Mouse (Mus musculus) lung, postnatal 0 days (tissue): ENCODE measurements around the gene Pck2. TPM values are rescaled to one million over a fixed set of nuclear protein-coding genes. Genes with fewer than 3 reads are reported as not detected.
A peak's percentile ranks its signal among the peaks of the same experiment; 100 is the strongest.

ENCODE experiments used
- ATAC-seq: fragments of 200-750 bp; cut with Nextera tagmentation; 2 replicates; pipeline ENCODE4 v1.8.0; 2017; ENCODE audit warnings: moderate library complexity
- DNase-seq: peaks from one replicate; pipeline ENCODE4 v3.0.0-alpha.2; 2016; ENCODE audit warnings: low spot score
- H3K27ac ChIP-seq: fragments of 300-500 bp; sonication (generic); 2 replicates; pipeline ENCODE4 v1.5.1; 2014; ENCODE audit warnings: antibody characterized with exemption, mild to moderate bottlenecking, low read length, mixed read lengths
- H3K27me3 ChIP-seq: fragments of 300-500 bp; sonication (generic); replicated peaks from 2 replicates; pipeline ENCODE4 v1.6.1; 2014; ENCODE audit warnings: low read length, mixed read lengths; ENCODE audit not compliant: insufficient read depth
- H3K36me3 ChIP-seq: fragments of 300-500 bp; sonication (generic); 2 replicates; pipeline ENCODE4 v1.6.1; 2014; ENCODE audit warnings: low read length, mixed read lengths; ENCODE audit not compliant: insufficient read depth
- H3K4me1 ChIP-seq: fragments of 300-500 bp; sonication (generic); 2 replicates; pipeline ENCODE4 v1.6.1; 2014; ENCODE audit warnings: antibody characterized with exemption, low read depth, low read length, mixed read lengths; ENCODE audit not compliant: insufficient read depth
- H3K4me2 ChIP-seq: fragments of 300-500 bp; sonication (generic); replicated peaks from 2 replicates; pipeline ENCODE4 v1.6.1; 2014; ENCODE audit warnings: low read depth, mild to moderate bottlenecking, low read length, moderate library complexity, mixed read lengths
- H3K4me3 ChIP-seq: fragments of 300-500 bp; sonication (generic); 2 replicates; pipeline ENCODE4 v1.5.1; 2014; ENCODE audit warnings: low read depth, low read length
- H3K9ac ChIP-seq: fragments of 300-500 bp; sonication (generic); replicated peaks from 2 replicates; pipeline ENCODE4 v1.6.1; 2014; ENCODE audit warnings: low read depth, mild to moderate bottlenecking
- H3K9me3 ChIP-seq: fragments of 300-500 bp; sonication (generic); 2 replicates; pipeline ENCODE4 v1.6.1; 2016; ENCODE audit warnings: low read length, mixed read lengths
- CTCF ChIP-seq: IDR thresholded peaks from 2 replicates; pipeline ENCODE4 v1.5.1; 2016; ENCODE audit warnings: antibody characterized with exemption, mild to moderate bottlenecking
- EP300 ChIP-seq: IDR thresholded peaks from 2 replicates; pipeline ENCODE4 v1.6.1; 2016; ENCODE audit warnings: antibody characterized with exemption, mild to moderate bottlenecking, control low read depth
- WGBS: fragments of 180-500 bp; shearing (Covaris S2); extraction: QIAGEN DNeasy Blood & Tissue Kit; methylation state at CpG from one replicate; pipeline ENCODE4 v1.1.7; 2014; 5-methylcytosine and 5-hydroxymethylcytosine counted together
- polyA plus RNA-seq: library from polyadenylated mRNA; unstranded; fragments of >200 nt; fragmentation: Nextera tagmentation; extraction: Ambion mirVana; gene quantifications from 2 replicates; pipeline ENCODE4 v1.2.1, GENCODE M21; 2015

Pck2 gene
- polyA plus RNA-seq, 1 experiment from 2014 or later, result 37.4 TPM

DNA sequence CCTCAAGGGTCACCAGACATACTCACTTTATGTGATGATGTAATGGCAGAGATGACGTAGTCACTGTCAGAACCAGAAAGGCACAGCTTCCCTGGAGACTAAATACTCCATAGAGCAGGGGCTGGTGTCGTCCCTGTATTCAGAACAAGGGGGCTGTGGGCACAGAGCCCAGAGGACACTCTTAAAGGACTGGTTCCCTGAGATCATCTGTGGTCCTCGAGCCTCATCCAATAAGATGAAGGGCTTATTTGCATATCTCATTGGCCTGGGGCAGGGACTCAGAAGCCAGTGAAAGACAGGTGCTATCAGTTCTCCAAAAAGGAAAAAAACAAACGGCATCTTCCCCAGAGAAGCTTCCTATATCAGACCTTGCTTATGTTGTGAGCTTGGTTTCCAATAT, 16.0 kb upstream of the Pck2 start:
- DNase-seq, result no peak
- TF ChIP-seq EP300, result no peak
- TF ChIP-seq CTCF, result no peak
- H3K27ac ChIP-seq, result no peak overlapping the region
- H3K4me2 ChIP-seq, result no peak overlapping the region
- H3K9ac ChIP-seq, result no peak overlapping the region
- WGBS, result 40% methylated on average over 4 of the region's 4 CpGs
- H3K36me3 ChIP-seq, result no peaks in the 10 kb centered on the region
- ATAC-seq, result no peak
- no peak overlapping the region for H3K4me3 ChIP-seq
- peaks cover 5% of the 10 kb centered on the region; the same call in 1 of the 2 replicates for H3K4me1 ChIP-seq
- H3K9me3 ChIP-seq, result no peaks in the 10 kb centered on the region
- peaks cover 23% of the 10 kb centered on the region; the same call in 1 of the 2 replicates for H3K27me3 ChIP-seq

- WGBS, result 16% methylated on average over 8 of the region's 8 CpGs
Measured at GRCm38 (mm10) chr14:55524785-55525184, 15.3 kb upstream of the Pck2 start, which contains the start of gene Nrl. Gene Nrl (minus strand): TSS chr14:55524981.

DNA sequence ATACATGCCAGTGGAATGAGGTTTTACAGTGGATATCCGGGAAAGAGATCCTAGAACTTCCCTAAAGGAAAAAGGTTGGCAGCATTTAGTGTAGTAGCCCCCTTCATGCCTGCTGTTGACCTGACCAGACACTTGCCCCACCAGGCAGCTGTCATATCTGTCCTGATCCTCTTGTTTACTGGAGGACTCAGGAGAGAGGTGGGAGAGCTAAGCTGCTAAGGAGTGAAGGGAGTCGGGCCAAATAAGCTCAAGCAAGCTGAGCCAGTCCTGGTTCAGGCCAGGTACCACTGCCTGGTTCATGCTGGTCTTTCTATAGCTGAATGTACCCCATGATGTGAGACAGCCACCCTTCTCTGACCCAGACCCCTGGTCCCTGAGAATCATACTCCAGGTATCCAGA, 13.4 kb upstream of the Pck2 start:
- no peak overlapping the region for H3K4me3 ChIP-seq
- H3K4me2 ChIP-seq, result no peak overlapping the region
- H3K4me1 ChIP-seq, result no peaks in the 10 kb centered on the region
- WGBS, result 73% methylated on average over 2 of the region's 2 CpGs
- TF ChIP-seq CTCF (no peak), EP300 (no peak)
- no peaks in the 10 kb centered on the region for H3K9me3 ChIP-seq
- no peak for DNase-seq
- peaks cover 3% of the 10 kb centered on the region; the same call in 1 of the 2 replicates for H3K27me3 ChIP-seq
- no peak for ATAC-seq
- no peak overlapping the region for H3K27ac ChIP-seq
- no peaks in the 10 kb centered on the region for H3K36me3 ChIP-seq
- H3K9ac ChIP-seq, result no peak overlapping the region

More at GRCm38 (mm10) chr14:55524785-55525184, 15.3 kb upstream of the Pck2 start, which contains the start of gene Nrl:
- DNase-seq, result no peak
- no peak for TF ChIP-seq EP300
- no peak for TF ChIP-seq CTCF
- Histone ChIP-seq H3K4me3 (no peak within 1 kb of the TSS), H3K27me3 (peaks cover 18% of the 10 kb centered on the region; the same call in 1 of the 2 replicates), H3K36me3 (no peaks in the 10 kb centered on the region), H3K4me2 (no peak within 1 kb of the TSS), H3K9me3 (no peaks in the 10 kb centered on the region), H3K4me1 (peaks cover 5% of the 10 kb centered on the region; the same call in 1 of the 2 replicates), H3K27ac (no peak within 1 kb of the TSS), H3K9ac (no peak within 1 kb of the TSS)
- ATAC-seq, result no peak

DNA sequence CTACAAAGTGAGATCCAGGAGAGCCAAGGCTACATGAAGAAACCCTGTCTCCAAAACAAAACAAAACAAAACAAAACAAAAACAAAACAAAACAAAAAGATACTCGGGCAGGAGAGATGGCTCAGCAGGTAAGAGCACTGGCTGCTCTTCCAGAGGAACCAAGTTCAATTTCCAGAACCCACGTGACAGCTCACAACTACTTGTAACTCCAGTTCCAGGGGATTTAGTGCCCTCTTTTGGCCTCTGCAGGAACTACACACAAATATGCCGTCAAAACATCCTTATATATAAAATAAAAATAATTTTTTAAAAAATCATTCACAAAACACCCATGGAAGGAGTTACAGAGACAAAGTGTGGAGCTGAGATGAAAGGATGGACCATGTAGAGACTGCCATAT, 12.1 kb upstream of the Pck2 start:
- Histone ChIP-seq H3K36me3 (no peaks in the 10 kb centered on the region), H3K27me3 (no peaks in the 10 kb centered on the region), H3K4me1 (no peaks in the 10 kb centered on the region), H3K9ac (no peak overlapping the region), H3K4me2 (no peak overlapping the region), H3K9me3 (no peaks in the 10 kb centered on the region), H3K4me3 (no peak overlapping the region), H3K27ac (no peak overlapping the region)
- TF ChIP-seq EP300 (no peak), CTCF (peak; percentile 62)
- 13% methylated on average over 3 of the region's 3 CpGs for WGBS
- DNase-seq (peak; percentile 69), ATAC-seq (no peak)

GRCm38 (mm10) chr14:55536116-55536745, 3.8 kb upstream of the Pck2 start:
- no peaks in the 10 kb centered on the region for H3K9me3 ChIP-seq
- no peaks in the 10 kb centered on the region for H3K27me3 ChIP-seq
- DNase-seq (peak; percentile 28), ATAC-seq (no peak)
- H3K4me3 ChIP-seq, result no peak overlapping the region
- no peaks in the 10 kb centered on the region for H3K36me3 ChIP-seq
- 0 out of 2 replicates have a peak, but pooled peaks cover 4% of the 10 kb centered on the region for H3K4me1 ChIP-seq
- 40% methylated on average over 6 of the region's 6 CpGs for WGBS
- H3K27ac ChIP-seq, result no peak overlapping the region
- H3K4me2 ChIP-seq, result no peak overlapping the region
- no peak overlapping the region for H3K9ac ChIP-seq
- no peak for TF ChIP-seq EP300
- TF ChIP-seq CTCF, result peak; percentile 87

GRCm38 (mm10) chr14:55540787-55541321, 788 bp downstream of the Pck2 start:
- Histone ChIP-seq H3K27ac (peak overlapping the region; percentile 93), H3K4me3 (peak overlapping the region; percentile 65), H3K9ac (peak overlapping the region; percentile 71), H3K36me3 (peaks cover 8% of the 10 kb centered on the region; the same call in 1 of the 2 replicates), H3K4me2 (peak overlapping the region; percentile 79), H3K9me3 (no peaks in the 10 kb centered on the region), H3K4me1 (peaks cover 8% of the 10 kb centered on the region; the same call in 1 of the 2 replicates), H3K27me3 (no peaks in the 10 kb centered on the region)
- WGBS, result 3% methylated on average over 9 of the region's 10 CpGs
- DNase-seq, result peak; percentile 82
- peak; percentile 57 for ATAC-seq
- no peak for TF ChIP-seq EP300
- no peak for TF ChIP-seq CTCF
